Mouse (Mus musculus) common myeloid progenitor, adult 5-6 weeks (primary cell): ENCODE data around the gene Bfsp1. TPM values are rescaled to one million over a fixed set of nuclear protein-coding genes. Genes with fewer than 3 reads are reported as not detected.

Experiments
- ATAC-seq: replicated peaks from 2 replicates; pipeline ENCODE4 v1.8.0; 2016; ENCODE audit warnings: low read depth, mild to moderate bottlenecking, moderate TSS enrichment, inconsistent platforms; ENCODE audit not compliant: poor library complexity, severe bottlenecking
- total RNA-seq: library from RNA; stranded (forward); fragments of 200-1000, 187-1606 nt; gene quantifications from 2 replicates; pipeline ENCODE4 v1.2.3, GENCODE M21; 2017

Bfsp1 gene
- total RNA-seq = not detected in 2 replicates

DNA sequence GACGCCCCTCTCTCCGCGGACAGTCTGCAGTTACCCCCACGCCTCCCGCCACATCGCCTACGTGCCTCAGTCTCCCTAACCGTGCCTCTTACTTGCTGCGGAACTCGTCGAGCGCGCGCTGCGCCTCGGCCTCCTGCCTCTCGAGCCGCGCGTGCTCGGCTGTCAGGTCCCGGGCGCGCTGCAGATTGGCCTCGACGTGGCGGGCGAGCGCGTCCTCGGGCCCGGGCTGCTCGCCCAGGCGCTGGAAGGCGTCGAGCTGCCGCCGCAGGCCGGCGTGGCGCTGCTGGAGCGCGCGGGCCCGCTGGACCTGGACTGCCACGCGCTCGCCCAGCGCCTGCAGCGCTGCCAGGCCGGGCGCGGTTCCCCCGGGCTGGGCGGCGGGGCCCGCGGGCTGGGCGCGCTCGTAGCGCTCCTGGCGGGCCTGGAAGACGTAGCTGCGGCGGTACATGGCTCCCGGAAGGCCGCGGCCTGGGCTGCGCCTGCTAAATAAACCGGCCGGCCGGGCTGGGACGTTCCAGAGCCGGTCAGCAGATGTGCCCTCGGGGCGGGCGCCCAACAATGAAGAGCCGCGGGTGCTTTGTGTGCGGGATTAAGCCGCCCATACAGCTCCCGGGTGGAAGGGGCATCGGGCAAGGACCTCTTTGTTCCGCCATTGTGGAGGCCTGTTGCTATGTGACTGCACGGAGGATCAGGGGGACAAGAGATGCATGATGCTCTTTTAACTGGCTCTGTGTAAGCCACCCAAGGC lies at the start of gene Bfsp1:
TSS of gene Bfsp1 (minus strand) at position 690 of the 748 bp plus-strand sequence.
- peak; percentile 52 for ATAC-seq

DNA sequence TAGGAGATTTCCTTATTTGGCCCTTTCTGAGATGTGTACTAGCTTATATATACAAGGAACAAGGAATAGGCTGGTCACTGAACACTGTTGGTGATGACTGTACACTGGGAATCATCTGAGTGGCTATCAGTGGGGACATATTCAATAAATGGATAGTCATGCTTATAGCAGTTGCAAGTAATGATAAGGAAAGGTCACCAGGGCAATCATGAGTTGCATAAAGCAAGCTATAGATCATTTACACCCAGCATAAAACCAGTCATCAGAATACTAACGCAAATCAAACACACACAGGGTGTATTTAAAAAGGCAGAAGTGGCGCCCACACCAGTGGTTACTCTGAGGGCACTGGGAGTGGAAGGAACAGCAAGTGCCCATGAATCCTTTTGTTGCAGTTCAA lies 49.2 kb upstream of the Bfsp1 start:
- no peak for ATAC-seq

DNA sequence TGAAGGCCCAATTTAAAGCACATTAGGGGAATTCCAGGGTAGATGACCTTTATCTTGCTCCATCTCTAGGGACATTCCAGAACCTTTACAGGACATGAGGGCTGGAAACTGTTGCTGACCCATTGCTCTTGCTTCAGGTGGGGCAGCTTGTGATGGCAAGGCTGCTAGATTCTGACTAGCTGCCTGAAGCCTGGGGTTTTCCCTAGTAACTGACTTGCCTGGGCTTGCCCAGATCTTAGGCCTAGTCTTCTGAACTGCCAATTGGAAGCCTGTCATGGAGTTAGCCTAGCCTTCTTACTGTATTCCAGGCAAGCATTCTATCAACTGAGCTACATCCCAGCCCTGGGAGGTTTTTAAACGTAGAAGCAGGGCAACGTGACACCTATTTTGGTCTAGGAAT lies 46.3 kb upstream of the Bfsp1 start:
- ATAC-seq = no peak

DNA sequence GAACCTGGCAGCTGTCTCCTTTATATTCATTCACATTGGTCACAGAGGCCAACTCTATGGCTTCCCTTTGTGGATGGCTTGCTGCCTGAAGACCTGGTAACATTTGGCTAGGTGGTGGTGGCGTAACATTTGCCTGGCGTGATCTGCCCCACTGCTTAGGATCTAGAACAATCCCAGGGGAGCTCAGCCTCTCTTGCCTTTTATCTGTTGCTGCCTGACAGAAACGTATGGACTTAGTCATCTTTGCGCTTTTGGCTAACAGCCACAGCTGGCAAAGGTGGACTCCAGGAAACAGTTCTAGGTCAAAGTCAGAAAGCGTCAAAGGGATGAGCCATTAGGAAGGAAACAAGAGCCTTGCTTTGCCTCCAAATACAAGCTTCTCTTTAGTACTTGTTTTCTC lies 41.9 kb upstream of the Bfsp1 start:
- no peak for ATAC-seq

DNA sequence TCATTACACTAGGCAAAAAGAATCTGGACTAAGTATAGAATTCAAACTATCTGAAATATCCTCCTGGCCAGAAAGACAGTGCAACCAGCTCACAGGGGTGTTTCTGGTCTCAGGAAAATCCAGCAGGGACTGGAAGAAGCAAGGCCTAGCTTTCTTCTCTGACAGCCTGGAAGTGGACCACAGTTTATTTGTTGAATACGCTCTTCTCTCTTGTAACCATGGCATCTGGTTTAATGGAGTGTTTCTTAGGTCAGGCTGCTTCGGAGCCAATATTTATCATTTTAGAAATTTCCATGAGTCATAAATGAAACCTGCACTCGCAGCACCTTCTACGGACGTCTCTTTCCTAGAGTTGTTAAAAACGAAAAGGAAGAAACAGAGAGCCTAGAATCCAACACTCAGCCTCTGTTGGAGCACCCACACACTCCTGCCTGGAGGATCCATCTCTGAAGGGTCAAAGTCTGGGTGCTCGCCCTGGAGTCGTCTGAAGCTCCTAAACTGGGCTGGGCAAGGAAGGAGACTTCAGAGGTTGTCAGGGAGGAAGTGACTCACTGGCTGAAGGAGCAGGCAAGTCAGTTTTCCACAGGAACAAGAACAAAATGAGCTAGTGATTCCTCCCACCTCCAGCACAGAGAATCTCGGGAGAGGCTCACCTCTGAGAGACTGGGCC lies 40.5 kb upstream of the Bfsp1 start:
- no peak for ATAC-seq

DNA sequence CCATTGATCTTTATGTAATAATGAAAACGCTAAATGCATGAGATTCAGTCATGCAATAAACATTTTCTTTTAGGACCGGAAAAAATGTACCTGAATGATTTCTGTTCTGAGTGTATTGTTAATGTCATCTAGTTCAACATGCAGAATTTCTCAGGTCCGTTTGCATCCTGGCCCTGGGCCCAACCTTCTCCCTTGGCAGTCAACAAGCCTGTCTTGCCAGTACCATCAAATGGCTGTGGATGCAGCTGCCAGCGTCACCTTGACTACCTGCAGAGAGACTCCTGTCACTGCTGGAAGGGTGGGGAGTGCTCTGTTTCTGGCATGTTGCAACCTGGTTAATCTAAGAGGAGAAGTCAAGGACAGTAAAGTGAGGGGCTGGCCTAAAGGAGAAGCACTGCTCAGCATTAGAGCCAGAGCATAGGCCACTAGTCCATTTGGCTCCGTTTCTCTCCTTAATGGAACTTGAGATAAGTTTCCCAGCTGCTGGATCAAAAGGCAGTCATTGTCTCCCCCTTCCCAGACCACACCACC lies 37.9 kb upstream of the Bfsp1 start:
- no peak for ATAC-seq

DNA sequence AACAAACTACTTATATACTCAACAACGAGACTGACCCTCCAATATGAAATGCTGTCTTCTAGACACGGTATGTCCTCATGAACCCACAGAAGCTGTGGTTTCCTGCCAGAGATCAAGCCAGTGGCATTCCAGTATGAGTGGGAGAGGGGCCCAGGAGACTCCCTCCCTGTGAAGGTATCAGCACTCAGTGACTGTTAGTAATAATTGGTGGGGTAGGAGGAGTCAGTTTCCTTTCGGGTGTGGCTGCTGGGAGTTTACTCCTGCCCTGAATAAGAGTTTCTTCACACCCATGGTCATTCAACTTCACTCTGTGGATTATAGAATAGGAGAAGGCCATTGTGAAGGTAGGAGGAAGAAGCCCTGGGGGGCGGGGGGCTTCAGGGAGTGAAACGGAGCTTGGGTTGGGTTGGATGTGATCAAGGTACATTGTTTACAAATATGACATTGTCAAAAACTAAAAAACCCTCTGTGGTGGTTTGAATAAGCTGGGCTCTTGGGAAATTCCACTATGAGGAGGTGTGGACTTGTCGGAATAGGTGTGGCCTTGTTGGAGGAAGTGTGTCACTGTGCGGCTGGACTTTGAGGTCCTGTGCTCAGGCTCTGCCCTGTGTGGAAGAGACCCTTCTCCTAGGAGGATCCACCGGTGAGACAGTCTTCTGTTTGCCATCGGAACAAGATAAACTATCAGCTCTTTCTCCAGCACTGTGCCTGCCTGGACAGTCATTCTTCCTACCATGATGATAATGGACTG lies 36.7 kb upstream of the Bfsp1 start:
- ATAC-seq = no peak

DNA sequence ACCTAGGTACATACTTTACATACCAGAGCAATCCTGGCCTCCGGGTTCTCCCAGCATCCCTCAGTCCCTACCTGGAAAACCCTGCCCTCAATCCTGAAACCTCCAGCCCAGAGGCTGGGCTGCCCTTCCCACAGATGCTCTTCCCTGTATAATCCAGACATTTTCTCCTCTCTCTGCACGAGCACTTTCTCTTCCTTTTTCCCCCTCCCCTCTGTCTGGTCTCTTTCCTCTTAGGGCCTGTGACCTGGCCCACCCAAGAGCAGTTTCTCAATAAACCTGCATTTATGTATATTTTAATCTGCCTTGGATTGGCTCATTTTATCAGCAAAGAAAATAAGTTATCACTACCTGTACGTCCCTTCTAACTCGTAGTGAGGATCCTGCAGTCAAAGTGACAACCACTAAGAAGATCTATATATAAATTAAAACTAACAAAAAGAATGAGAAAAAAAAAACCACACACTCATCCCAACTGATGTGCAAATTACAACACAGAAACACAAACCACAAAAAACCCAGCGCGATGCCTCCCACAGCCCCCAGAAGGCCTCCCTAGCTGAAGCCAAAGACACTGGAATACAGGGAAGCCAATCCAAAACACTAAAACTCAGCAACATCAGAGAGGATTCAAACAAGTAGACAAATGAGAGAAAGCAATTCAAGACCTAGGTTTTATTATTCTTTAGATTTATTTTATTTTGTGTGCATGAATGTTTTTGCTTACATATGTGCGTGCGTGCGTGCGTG lies 28.5 kb upstream of the Bfsp1 start:
- no peak; the same call in 1 of the 2 replicates for ATAC-seq

DNA sequence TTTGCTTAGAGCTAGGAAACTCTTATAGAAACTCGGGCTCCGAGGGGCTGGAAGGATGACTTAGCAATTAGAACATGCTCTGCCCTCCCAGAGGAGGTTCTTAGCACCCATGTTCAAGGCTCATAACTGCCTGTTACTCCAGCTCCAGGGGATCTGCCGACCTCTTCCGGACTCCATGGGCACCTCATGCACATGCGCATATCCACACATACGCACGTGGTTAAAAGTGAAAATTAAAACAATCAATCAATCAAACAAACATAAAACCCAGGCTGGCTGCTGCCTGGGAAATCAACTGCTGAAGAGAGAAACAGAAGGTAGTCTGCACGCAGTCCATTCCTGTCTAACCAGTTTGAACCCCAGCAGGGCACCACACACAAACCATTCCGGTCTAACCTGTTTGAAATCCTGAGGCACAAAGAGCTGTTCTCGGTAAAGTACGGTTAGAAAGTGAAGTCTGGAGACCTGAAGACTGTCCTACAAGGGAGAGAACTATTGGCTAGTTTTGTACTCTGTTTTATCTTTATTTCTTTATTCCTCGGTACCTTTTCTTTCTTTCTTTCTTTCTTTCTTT lies 27.0 kb upstream of the Bfsp1 start:
- ATAC-seq = peak; percentile 48; the same call in 1 of the 2 replicates

DNA sequence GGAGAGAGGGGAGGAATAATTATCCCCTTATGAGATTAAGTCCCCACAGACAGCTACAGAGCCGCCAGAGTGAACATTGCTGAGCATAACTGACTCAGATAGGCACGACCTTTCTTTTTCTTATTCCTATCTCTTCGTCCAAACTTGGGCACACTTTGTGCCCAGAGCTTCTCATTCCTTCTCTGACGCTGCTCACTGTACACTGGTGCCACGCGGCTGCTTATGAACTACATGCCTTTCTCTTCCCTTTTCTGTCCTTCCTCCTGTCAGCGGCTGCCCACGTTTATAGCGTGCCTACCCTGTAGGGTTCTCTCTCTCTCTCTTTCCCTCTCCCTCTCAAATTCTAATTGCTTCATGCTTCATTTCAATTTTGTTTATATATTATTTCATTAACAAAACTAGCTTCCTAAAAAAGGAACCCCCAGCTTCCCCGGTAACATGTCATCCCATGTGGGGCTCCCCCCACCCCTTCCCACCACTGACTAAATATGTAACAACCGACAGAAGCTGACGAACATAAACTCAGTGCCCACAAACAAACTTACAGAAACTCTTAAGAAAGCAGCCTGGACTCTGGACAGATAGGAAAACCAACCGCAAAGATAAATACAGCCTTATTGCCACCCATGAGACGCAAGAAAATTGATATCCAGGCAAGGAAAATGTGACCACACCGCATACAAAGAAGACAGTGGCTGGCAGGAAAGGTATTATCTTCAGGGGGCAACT lies 26.3 kb upstream of the Bfsp1 start:
- ATAC-seq = peak; percentile 59

DNA sequence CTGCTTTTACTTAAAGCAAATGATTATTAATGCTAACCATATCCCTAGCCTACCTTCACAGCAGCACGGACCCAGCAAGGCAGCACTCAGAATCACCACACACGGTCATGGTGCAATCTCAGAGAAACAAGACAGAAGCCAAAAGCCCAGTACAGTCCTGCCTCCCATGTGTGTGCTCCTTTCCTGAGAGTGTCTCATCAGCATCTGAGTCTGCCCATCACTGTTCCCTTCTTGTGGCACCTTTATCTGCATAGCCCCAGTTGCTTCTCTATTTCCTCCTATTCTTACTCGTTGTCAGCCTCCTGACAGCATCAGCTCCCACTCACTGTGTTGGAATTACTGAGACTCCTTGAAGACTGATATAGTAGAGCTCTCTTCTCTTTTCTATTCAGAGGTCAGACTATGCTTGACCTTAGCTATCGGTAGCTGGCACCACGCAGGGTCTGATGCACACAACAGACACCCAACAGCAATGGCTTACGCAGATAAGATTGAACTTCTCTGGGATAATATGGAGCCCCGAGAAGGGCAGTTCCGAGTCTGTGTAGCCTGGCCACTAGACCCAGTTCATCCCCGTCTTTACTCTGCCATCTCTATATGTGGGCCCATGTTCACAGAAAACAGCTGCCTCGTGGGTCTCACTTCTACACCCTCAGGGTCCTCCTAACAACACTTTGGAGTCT lies 19.8 kb upstream of the Bfsp1 start:
- peak; percentile 58; the same call in 1 of the 2 replicates for ATAC-seq

DNA sequence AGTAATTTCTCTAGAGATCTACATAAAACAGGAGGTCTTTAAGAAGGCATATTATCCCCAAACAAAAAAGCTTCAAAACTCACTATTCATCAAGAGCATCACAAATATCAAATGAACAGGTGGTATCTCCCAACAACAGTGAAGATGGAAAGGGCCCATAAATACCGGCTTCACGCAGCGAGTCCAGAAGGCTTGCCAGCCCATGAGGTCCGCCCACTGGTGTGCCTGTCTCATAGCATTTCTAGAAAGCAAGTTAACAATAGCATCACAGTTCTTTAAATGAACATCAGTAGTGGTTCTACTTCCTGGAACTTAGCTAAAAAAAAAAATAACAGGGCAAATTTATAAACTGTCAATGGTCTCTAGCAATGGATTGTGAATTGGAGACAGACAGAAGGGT lies 19.0 kb upstream of the Bfsp1 start:
- no peak for ATAC-seq

DNA sequence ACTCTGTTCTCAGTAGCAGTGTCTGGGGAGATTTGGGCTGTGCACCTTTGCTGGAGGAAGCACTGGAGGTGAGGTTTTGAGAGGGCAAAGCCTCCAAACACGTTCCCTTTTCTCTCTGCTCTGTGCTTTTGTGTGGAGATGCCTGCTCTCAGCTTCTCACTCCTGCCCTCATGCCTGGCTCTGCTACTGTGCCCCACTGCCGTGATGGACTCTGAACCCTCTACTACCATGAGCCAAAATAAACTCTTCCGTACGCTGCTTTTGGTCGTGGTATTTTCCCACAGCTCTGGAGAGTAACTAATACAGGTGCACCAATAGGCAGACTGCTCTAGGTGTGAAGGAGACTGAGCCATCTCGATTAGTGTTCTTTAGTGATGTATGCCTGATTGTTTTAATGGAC lies 16.3 kb upstream of the Bfsp1 start:
- ATAC-seq = no peak

DNA sequence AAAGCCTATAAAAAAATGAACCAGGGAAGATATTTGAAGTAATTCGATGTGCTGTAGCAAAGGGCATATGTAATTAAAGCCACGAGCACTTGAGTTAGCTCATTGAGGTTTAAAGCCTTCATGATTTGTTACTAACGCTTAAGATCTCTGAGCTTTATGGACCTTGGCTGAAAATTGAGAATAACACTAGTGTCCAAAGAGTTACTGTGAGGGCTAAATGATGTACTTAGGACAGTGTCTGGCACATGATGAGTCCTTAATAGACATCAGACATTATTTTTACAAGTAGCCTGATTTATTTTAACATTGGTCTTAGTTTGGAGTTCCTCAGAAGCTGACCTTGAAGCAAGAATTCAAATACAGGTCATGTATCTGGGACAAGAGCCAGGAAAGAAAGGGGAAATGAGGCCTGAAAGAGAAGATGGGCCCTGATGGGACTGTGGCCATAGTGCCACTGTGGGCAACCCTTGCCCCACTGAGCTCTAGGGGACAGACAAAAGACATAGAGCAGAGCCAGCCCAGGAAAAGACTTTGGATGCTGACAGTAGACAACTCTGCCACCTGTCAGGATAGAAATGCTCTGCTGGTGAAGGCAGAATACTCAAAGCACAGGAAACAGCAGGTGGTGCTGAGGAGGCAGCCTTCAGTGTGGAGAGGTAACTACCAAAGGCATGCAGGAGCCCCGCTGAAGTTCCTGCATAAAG lies 14.1 kb upstream of the Bfsp1 start:
- ATAC-seq = 0 out of 2 replicates have a peak, but pooled peaks have one; percentile 32

DNA sequence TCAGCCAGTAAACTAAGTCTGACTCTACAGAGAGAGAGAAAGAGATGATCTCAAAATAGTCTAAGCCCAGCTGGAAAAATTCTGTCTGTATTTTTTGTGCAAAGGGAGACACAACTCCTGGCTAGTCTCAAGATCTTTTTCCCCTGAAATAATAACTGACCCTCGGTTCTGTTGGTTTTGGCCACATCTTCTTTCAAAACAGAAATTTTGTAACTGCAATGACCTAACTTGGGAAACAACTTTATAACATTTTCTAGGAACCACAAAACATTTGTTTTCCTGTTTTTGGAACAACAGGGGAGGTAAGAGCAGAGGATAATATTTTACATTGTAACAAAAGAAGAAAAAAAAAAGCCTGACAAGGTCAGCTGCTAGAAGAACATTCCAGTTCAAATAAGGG lies 13.1 kb upstream of the Bfsp1 start:
- ATAC-seq = no peak

DNA sequence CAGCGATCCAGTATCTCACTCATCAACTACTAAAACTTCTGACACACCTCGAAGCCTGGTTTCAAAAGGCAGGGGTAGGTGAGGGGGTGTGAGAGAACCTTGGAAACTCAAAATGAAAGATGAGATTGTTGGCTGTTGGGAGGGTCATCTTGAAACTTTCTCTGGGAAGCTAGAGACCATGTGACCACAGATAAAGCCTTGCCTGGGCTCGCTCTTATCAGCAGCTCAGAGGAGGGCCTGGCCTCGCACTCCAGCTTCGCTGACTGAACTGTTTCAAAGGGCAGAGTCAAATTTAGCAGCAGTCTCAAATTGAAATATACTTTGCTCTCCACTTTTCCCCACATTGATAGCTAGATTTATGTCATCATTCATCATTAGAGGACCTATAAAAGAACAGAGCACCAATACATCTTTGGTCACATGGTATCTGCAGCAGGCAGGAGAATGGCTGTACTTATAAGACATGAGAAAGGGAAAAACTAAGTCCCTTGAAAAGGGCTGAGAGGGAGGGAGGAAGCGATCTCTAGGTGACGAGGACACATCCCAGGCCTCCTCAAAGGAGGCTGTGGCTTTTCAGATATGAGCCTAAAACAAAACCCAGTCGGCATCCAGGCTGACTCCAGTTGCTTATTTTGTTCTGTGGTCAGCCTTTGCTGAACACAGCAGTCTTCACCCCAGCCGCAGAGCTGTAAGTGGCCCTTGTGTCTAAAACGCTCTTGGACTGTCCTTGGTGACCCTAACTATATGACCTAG lies 8.1 kb upstream of the Bfsp1 start:
- peak; percentile 46; the same call in 1 of the 2 replicates for ATAC-seq

DNA sequence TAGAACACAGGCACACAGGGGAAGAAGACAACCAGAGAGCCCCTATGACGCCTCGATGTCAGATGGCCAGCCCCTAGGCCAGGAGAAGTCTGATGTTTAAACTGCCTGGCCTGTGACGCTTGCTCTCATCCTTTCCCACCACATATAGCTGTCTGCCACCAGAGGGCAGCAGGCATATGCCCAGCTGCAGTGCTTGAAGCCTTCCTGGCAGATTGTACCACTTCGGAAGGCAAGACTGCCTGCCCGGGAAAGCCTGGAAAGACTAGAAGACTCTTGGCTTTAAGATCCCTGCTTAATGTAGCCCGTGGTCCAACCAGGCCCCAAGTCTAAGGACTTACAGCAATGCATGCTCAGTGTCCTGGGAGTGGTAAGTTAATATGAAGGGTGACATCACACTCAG lies 4.4 kb upstream of the Bfsp1 start:
- peak; percentile 92 for ATAC-seq
